Mouse (Mus musculus) liver, postnatal 0 days (tissue): Measurements from ENCODE around the gene Pld6.

Experiments
- CTCF ChIP-seq: sonication (generic); IDR thresholded peaks from 2 replicates; pipeline ENCODE4 v1.5.1; 2016; ENCODE audit warnings: antibody characterized with exemption, low read depth
- EP300 ChIP-seq: IDR thresholded peaks from 2 replicates; pipeline ENCODE4 v1.6.1; 2016; ENCODE audit warnings: antibody characterized with exemption, low read depth, mild to moderate bottlenecking

GRCm38 (mm10) chr11:59774522-59774921 lies 12.9 kb downstream of the Pld6 start:
- TF ChIP-seq EP300 (peak; percentile 38; the same call in 1 of the 2 replicates), CTCF (no peak)
